Mouse (Mus musculus): ENCODE results near the gene Ltc4s. TPM values are rescaled to one million over a fixed set of nuclear protein-coding genes. Genes with fewer than 3 reads are reported as not detected.

Ltc4s gene
- total and polyA plus RNA-seq, 3 experiments, result not detected

DNA sequence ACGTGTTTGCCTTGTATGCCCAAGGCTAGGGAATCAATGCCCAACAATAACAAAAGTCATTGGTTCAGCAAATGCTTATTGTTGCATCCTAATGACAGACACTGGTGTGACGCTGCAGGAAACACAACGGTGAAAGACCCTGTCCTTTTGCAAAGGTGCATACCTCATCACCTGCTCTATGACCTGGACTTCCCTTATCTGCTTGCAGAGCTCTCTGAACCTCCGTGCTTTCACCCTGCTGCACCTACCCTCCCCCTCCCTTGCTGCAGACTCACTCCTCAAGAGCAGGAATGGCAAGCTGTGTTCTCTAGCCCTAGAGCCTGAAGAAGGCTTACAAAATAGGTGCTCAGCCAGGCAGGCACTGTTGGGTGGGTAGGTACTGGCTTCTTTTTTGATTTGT lies 43.6 kb downstream of the Ltc4s start:
- peaks cover 80% of the 10 kb centered on the region for H3K36me3 ChIP-seq (replicated peaks)

DNA sequence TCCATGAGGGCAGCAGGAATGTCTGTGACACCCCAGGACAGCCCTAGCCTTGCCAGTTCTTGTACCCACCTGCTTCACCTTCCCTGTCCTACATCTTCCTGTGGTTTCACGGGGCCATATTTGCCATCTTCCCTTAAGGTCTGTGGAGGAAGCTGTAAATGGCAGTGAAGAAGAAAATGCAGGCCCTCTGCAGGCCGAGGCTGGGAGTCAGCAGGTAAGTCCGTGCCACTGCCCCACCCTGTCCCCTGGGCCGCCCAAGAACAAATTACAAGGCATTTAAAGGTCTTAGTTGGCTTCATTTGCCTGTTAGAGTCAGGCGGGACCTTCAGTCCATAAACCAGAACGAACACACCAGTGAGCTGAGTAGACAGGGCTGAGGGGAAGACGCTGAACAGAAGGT lies 44.3 kb downstream of the Ltc4s start:
- ATAC-seq (ENCODE audit: extremely low read depth, insufficient number of reproducible peaks, low FRiP score, poor library complexity, severe bottlenecking) (no peak), DNase-seq (ENCODE audit: low spot score) (no peak)
- Histone ChIP-seq H3K27me3 (ENCODE audit: insufficient read depth, low read length) (no peaks in the 10 kb centered on the region), H3K4me1 (ENCODE audit: insufficient read depth, low read depth, low read length) (peaks cover 23% of the 10 kb centered on the region), H3K36me3 (replicated peaks) (peaks cover 73% of the 10 kb centered on the region), H3K9me3 (replicated peaks) (no peaks in the 10 kb centered on the region), H3K4me3 (ENCODE audit: low read depth, low read length) (no peak overlapping the region)
- TF ChIP-seq TAL1 (conservative IDR thresholded peaks at IDR 0.05; ENCODE audit: low read depth, low read length) (no peak), GATA2 (IDR thresholded peaks at IDR 0.05; ENCODE audit: borderline replicate concordance, low read depth, low read length) (no peak), GATA1 (IDR thresholded peaks at IDR 0.05; ENCODE audit: borderline replicate concordance, low read length) (no peak), POLR2AphosphoS5 (IDR thresholded peaks at IDR 0.05; ENCODE audit: insufficient replicate concordance, low read depth, low read length) (no peak), CTCF (IDR thresholded peaks at IDR 0.05; ENCODE audit: low read depth, low read length) (no peak)

More for the DNA sequence above, 43.6 kb downstream of the Ltc4s start:
- H3K4me1 ChIP-seq (ENCODE audit: insufficient read depth, low read depth, low read length), result peaks cover 24% of the 10 kb centered on the region
- H3K27me3 ChIP-seq (ENCODE audit: insufficient read depth, low read length), result no peaks in the 10 kb centered on the region
- TF ChIP-seq GATA2 (IDR thresholded peaks at IDR 0.05; ENCODE audit: borderline replicate concordance, low read depth, low read length), result no peak
- no peak for TF ChIP-seq POLR2AphosphoS5 (IDR thresholded peaks at IDR 0.05; ENCODE audit: insufficient replicate concordance, low read depth, low read length)
- no peak for TF ChIP-seq CTCF (IDR thresholded peaks at IDR 0.05; ENCODE audit: low read depth, low read length)
- TF ChIP-seq TAL1 (conservative IDR thresholded peaks at IDR 0.05; ENCODE audit: low read depth, low read length), result no peak
- no peak for TF ChIP-seq GATA1 (IDR thresholded peaks at IDR 0.05; ENCODE audit: borderline replicate concordance, low read length)
- no peak for DNase-seq (ENCODE audit: low spot score)
- H3K9me3 ChIP-seq (replicated peaks), result no peaks in the 10 kb centered on the region
- no peak overlapping the region for H3K4me3 ChIP-seq (ENCODE audit: low read depth, low read length)
- ATAC-seq (ENCODE audit: extremely low read depth, insufficient number of reproducible peaks, low FRiP score, poor library complexity, severe bottlenecking), result no peak

DNA sequence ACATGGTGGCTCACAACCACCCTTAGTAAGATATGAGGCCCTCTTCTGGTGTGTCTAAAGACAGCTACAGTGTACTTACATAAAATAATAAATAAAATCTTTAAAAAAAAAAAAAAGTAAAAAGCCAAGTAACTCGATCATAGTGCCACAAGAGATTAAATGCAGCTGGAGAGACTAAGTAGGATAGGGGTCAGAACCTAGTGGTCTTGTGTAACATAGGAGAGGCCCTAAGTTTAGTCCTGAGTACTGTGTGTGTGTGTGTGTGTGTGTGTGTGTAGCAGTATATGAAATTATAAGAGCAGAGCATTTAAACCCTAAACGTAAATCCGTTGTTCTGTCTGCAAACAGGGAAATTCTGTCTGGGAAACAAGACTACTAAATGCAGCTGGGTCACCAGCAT lies 46.1 kb downstream of the Ltc4s start:
- Histone ChIP-seq H3K4me3 (ENCODE audit: low read depth, low read length) (no peak overlapping the region), H3K4me1 (ENCODE audit: insufficient read depth, low read depth, low read length) (peaks cover 23% of the 10 kb centered on the region), H3K9me3 (replicated peaks) (no peaks in the 10 kb centered on the region), H3K27me3 (ENCODE audit: insufficient read depth, low read length) (no peaks in the 10 kb centered on the region), H3K36me3 (replicated peaks) (peaks cover 68% of the 10 kb centered on the region)
- ATAC-seq (ENCODE audit: extremely low read depth, insufficient number of reproducible peaks, low FRiP score, poor library complexity, severe bottlenecking), result no peak
- TF ChIP-seq CTCF (IDR thresholded peaks at IDR 0.05; ENCODE audit: low read depth, low read length) (no peak), GATA1 (IDR thresholded peaks at IDR 0.05; ENCODE audit: borderline replicate concordance, low read length) (no peak), GATA2 (IDR thresholded peaks at IDR 0.05; ENCODE audit: borderline replicate concordance, low read depth, low read length) (no peak), POLR2AphosphoS5 (IDR thresholded peaks at IDR 0.05; ENCODE audit: insufficient replicate concordance, low read depth, low read length) (no peak), TAL1 (conservative IDR thresholded peaks at IDR 0.05; ENCODE audit: low read depth, low read length) (no peak)
- no peak for DNase-seq (ENCODE audit: low spot score)

GRCm38 (mm10) chr11:50190362-50190761 lies 48.1 kb downstream of the Ltc4s start:
- Histone ChIP-seq H3K4me1 (ENCODE audit: insufficient read depth, low read depth, low read length) (peaks cover 20% of the 10 kb centered on the region), H3K36me3 (replicated peaks) (peaks cover 68% of the 10 kb centered on the region), H3K9me3 (replicated peaks) (no peaks in the 10 kb centered on the region), H3K4me3 (ENCODE audit: low read depth, low read length) (no peak overlapping the region), H3K27me3 (ENCODE audit: insufficient read depth, low read length) (no peaks in the 10 kb centered on the region)
- no peak for TF ChIP-seq POLR2AphosphoS5 (IDR thresholded peaks at IDR 0.05; ENCODE audit: insufficient replicate concordance, low read depth, low read length)
- no peak for TF ChIP-seq CTCF (IDR thresholded peaks at IDR 0.05; ENCODE audit: low read depth, low read length)
- no peak for TF ChIP-seq GATA1 (IDR thresholded peaks at IDR 0.05; ENCODE audit: borderline replicate concordance, low read length)
- no peak for TF ChIP-seq TAL1 (conservative IDR thresholded peaks at IDR 0.05; ENCODE audit: low read depth, low read length)
- no peak for TF ChIP-seq GATA2 (IDR thresholded peaks at IDR 0.05; ENCODE audit: borderline replicate concordance, low read depth, low read length)
- DNase-seq (ENCODE audit: low spot score) (no peak), ATAC-seq (ENCODE audit: extremely low read depth, insufficient number of reproducible peaks, low FRiP score, poor library complexity, severe bottlenecking) (no peak)

DNA sequence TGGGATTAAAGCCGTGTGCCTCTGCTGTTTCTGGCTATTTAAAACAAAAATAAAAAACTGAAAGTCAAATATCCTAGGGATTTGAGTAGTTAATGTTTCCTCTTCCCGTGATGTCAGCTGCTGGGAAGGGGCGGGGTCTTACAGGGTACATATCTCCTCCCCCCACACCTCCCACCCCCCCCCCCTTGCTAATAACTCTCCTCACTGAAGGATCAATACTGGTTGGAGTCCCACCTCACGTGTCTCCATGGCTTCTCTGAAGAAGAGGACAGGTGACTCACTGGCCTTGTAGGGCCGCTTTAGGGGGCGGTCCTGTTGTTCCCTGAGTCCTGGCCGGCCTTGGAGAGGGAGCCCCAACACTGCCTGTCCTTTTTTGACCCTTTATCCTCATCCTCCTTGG lies 49.7 kb downstream of the Ltc4s start:
- Histone ChIP-seq H3K4me1 (ENCODE audit: insufficient read depth, low read depth, low read length) (peaks cover 5% of the 10 kb centered on the region; the same call in 1 of the 2 replicates), H3K4me3 (ENCODE audit: low read depth, low read length) (no peak overlapping the region), H3K9me3 (replicated peaks) (no peaks in the 10 kb centered on the region), H3K36me3 (replicated peaks) (peaks cover 63% of the 10 kb centered on the region), H3K27me3 (ENCODE audit: insufficient read depth, low read length) (no peaks in the 10 kb centered on the region)
- TF ChIP-seq GATA2 (IDR thresholded peaks at IDR 0.05; ENCODE audit: borderline replicate concordance, low read depth, low read length) (no peak), TAL1 (conservative IDR thresholded peaks at IDR 0.05; ENCODE audit: low read depth, low read length) (no peak), CTCF (IDR thresholded peaks at IDR 0.05; ENCODE audit: low read depth, low read length) (no peak), GATA1 (IDR thresholded peaks at IDR 0.05; ENCODE audit: borderline replicate concordance, low read length) (no peak), POLR2AphosphoS5 (IDR thresholded peaks at IDR 0.05; ENCODE audit: insufficient replicate concordance, low read depth, low read length) (no peak)
- DNase-seq (ENCODE audit: low spot score) (no peak), ATAC-seq (ENCODE audit: extremely low read depth, insufficient number of reproducible peaks, low FRiP score, poor library complexity, severe bottlenecking) (no peak)

Other genes starting within 250 kb of the Ltc4s start
- gene Rnf130, start 213.3 kb downstream of the Ltc4s start, total RNA-seq (2014; fragmentation: Nextera tagmentation), result 195 and 199 TPM in 2 replicates
- gene Rnf130, start 213.3 kb downstream of the Ltc4s start, total RNA-seq (2017), result 225 and 240 TPM in 2 replicates
- 80.8 and 103 TPM in 2 replicates for gene Rnf130, start 213.3 kb downstream of the Ltc4s start, polyA plus RNA-seq (2012)
- gene Tbc1d9b, start 107.2 kb downstream of the Ltc4s start, total RNA-seq (2014; fragmentation: Nextera tagmentation), result 84.8 and 113 TPM in 2 replicates
- gene Tbc1d9b, start 107.2 kb downstream of the Ltc4s start, total RNA-seq (2017), result 83.1 and 97.7 TPM in 2 replicates
- 84.5 and 137 TPM in 2 replicates for gene Tbc1d9b, start 107.2 kb downstream of the Ltc4s start, polyA plus RNA-seq (2012)
- gene Mrnip, start 64.2 kb downstream of the Ltc4s start, total RNA-seq (2014; fragmentation: Nextera tagmentation), result 44.8 and 63.7 TPM in 2 replicates
- 17.4 and 17.6 TPM in 2 replicates for gene Mrnip, start 64.2 kb downstream of the Ltc4s start, total RNA-seq (2017)
- 6.5 and 10.6 TPM in 2 replicates for gene Mrnip, start 64.2 kb downstream of the Ltc4s start, polyA plus RNA-seq (2012)
- gene Sqstm1, start 27.8 kb downstream of the Ltc4s start, total RNA-seq (2014; fragmentation: Nextera tagmentation), result 118 and 252 TPM in 2 replicates
- 663 and 687 TPM in 2 replicates for gene Sqstm1, start 27.8 kb downstream of the Ltc4s start, total RNA-seq (2017)
- gene Sqstm1, start 27.8 kb downstream of the Ltc4s start, polyA plus RNA-seq (2012), result 134 and 138 TPM in 2 replicates
- 18.4 and 24.2 TPM in 2 replicates for gene Mgat4b, start 27.7 kb downstream of the Ltc4s start, total RNA-seq (2014; fragmentation: Nextera tagmentation)
- gene Mgat4b, start 27.7 kb downstream of the Ltc4s start, total RNA-seq (2017), result 15.6 and 18.3 TPM in 2 replicates
- 106 and 120 TPM in 2 replicates for gene Mgat4b, start 27.7 kb downstream of the Ltc4s start, polyA plus RNA-seq (2012)
- gene Maml1, start 53.7 kb upstream of the Ltc4s start, total RNA-seq (2014; fragmentation: Nextera tagmentation), result 34.4 and 44.8 TPM in 2 replicates
- gene Maml1, start 53.7 kb upstream of the Ltc4s start, total RNA-seq (2017), result 5.5 and 6.1 TPM in 2 replicates
- gene Maml1, start 53.7 kb upstream of the Ltc4s start, polyA plus RNA-seq (2012), result 15.2 and 17.8 TPM in 2 replicates
- gene Canx, start 87.1 kb upstream of the Ltc4s start, total RNA-seq (2014; fragmentation: Nextera tagmentation), result 369 and 385 TPM in 2 replicates
- 393 and 558 TPM in 2 replicates for gene Canx, start 87.1 kb upstream of the Ltc4s start, total RNA-seq (2017)
- gene Canx, start 87.1 kb upstream of the Ltc4s start, polyA plus RNA-seq (2012), result 39.0 and 61.0 TPM in 2 replicates
- gene Cby3, start 115.8 kb upstream of the Ltc4s start, total RNA-seq (2014; fragmentation: Nextera tagmentation), result not detected in 2 replicates
- gene Cby3, start 115.8 kb upstream of the Ltc4s start, total RNA-seq (2017), result not detected in 2 replicates
- not detected in 2 replicates for gene Cby3, start 115.8 kb upstream of the Ltc4s start, polyA plus RNA-seq (2012)
- 360 and 411 TPM in 2 replicates for gene Hnrnph1, start 138.4 kb upstream of the Ltc4s start, total RNA-seq (2014; fragmentation: Nextera tagmentation)
- gene Hnrnph1, start 138.4 kb upstream of the Ltc4s start, total RNA-seq (2017), result 498 and 593 TPM in 2 replicates
- gene Hnrnph1, start 138.4 kb upstream of the Ltc4s start, polyA plus RNA-seq (2012), result 203 and 230 TPM in 2 replicates
- 13.8 and 26.1 TPM in 2 replicates for gene Rufy1, start 192.5 kb upstream of the Ltc4s start, total RNA-seq (2014; fragmentation: Nextera tagmentation)
- 29.3 and 31.4 TPM in 2 replicates for gene Rufy1, start 192.5 kb upstream of the Ltc4s start, total RNA-seq (2017)
- 8.3 and 8.7 TPM in 2 replicates for gene Rufy1, start 192.5 kb upstream of the Ltc4s start, polyA plus RNA-seq (2012)